Mouse (Mus musculus): ENCODE results near the gene Rnf40. TPM values are rescaled to one million over a fixed set of nuclear protein-coding genes. Genes with fewer than 3 reads are reported as not detected.
A peak's percentile ranks its signal among the peaks of the same experiment; 100 is the strongest.

The Rnf40 gene
- polyA plus RNA-seq, 2 experiments: 42.5 to 51.9 TPM

- Histone ChIP-seq H3K27me3 (ENCODE audit: control insufficient read depth, insufficient read depth, low read length) (no peaks in the 10 kb centered on the region), H3K9ac (ENCODE audit: low read depth, low read length, severe bottlenecking) (no peak within 1 kb of the TSS), H3K4me2 (replicated peaks; ENCODE audit: low read depth, low read length, severe bottlenecking) (no peak within 1 kb of the TSS), H3K36me3 (ENCODE audit: control insufficient read depth, insufficient read depth, low read length) (peaks cover 76% of the 10 kb centered on the region), H3K27ac (replicated peaks; ENCODE audit: low read depth, low read length) (no peak within 1 kb of the TSS), H3K4me1 (ENCODE audit: control insufficient read depth, insufficient read depth, low read length) (no peaks in the 10 kb centered on the region), H3K4me3 (replicated peaks; ENCODE audit: low read length) (no peak within 1 kb of the TSS), H3K9me3 (ENCODE audit: control insufficient read depth, low read length) (no peaks in the 10 kb centered on the region)
- DNase-seq (ENCODE audit: low spot score): no peak
- no peak for ATAC-seq (ENCODE audit: low FRiP score, low read depth)
- 93% methylated on average over 5 of the region's 5 CpGs for WGBS
- no peak for TF ChIP-seq POLR2A (IDR thresholded peaks at IDR 0.05; ENCODE audit: borderline replicate concordance, extremely low read depth, insufficient read depth, insufficient read length)
Observed at GRCm38 (mm10) chr7:127561340-127561858, 27.2 kb upstream of the Rnf40 start, which contains the start of gene Tmem265. Tmem265 (plus strand) TSS chr7:127561390.

- Histone ChIP-seq H3K4me2 (replicated peaks; ENCODE audit: low read depth, low read length, severe bottlenecking) (no peak overlapping the region), H3K27ac (replicated peaks; ENCODE audit: low read depth, low read length) (no peak overlapping the region), H3K36me3 (ENCODE audit: control insufficient read depth, insufficient read depth, low read length) (peaks cover 65% of the 10 kb centered on the region), H3K9me3 (ENCODE audit: control insufficient read depth, low read length) (no peaks in the 10 kb centered on the region), H3K27me3 (ENCODE audit: control insufficient read depth, insufficient read depth, low read length) (no peaks in the 10 kb centered on the region), H3K9ac (ENCODE audit: low read depth, low read length, severe bottlenecking) (no peak overlapping the region), H3K4me1 (ENCODE audit: control insufficient read depth, insufficient read depth, low read length) (no peaks in the 10 kb centered on the region), H3K4me3 (replicated peaks; ENCODE audit: low read length) (no peak overlapping the region)
- ATAC-seq (ENCODE audit: low FRiP score, low read depth): no peak
- peak; percentile 17 for DNase-seq (ENCODE audit: low spot score)
- 74% methylated on average over 6 of the region's 6 CpGs for whole genome bisulfite sequencing
- TF ChIP-seq POLR2A (IDR thresholded peaks at IDR 0.05; ENCODE audit: borderline replicate concordance, extremely low read depth, insufficient read depth, insufficient read length): no peak
Observed at GRCm38 (mm10) chr7:127564381-127565150, 24.0 kb upstream of the Rnf40 start.

- ATAC-seq (ENCODE audit: low FRiP score, low read depth) (peak; percentile 98), DNase-seq (ENCODE audit: low spot score) (peak; percentile 99)
- WGBS: under 1% methylated on average over 17 of the region's 17 CpGs
- Histone ChIP-seq H3K9me3 (ENCODE audit: control insufficient read depth, low read length) (no peaks in the 10 kb centered on the region), H3K4me3 (replicated peaks; ENCODE audit: low read length) (peak within 1 kb of the TSS; percentile 72), H3K27me3 (ENCODE audit: control insufficient read depth, insufficient read depth, low read length) (no peaks in the 10 kb centered on the region), H3K27ac (replicated peaks; ENCODE audit: low read depth, low read length) (peak within 1 kb of the TSS; percentile 79), H3K4me1 (ENCODE audit: control insufficient read depth, insufficient read depth, low read length) (peaks cover 18% of the 10 kb centered on the region), H3K4me2 (replicated peaks; ENCODE audit: low read depth, low read length, severe bottlenecking) (peak within 1 kb of the TSS; percentile 89), H3K36me3 (ENCODE audit: control insufficient read depth, insufficient read depth, low read length) (peaks cover 26% of the 10 kb centered on the region), H3K9ac (ENCODE audit: low read depth, low read length, severe bottlenecking) (peak within 1 kb of the TSS; percentile 78)
- no peak for TF ChIP-seq POLR2A (IDR thresholded peaks at IDR 0.05; ENCODE audit: borderline replicate concordance, extremely low read depth, insufficient read depth, insufficient read length)
Observed at GRCm38 (mm10) chr7:127572895-127573471, 15.6 kb upstream of the Rnf40 start, which contains the start of gene Phkg2. Phkg2 (plus strand) TSS chr7:127573340.

- Histone ChIP-seq H3K27ac (replicated peaks; ENCODE audit: low read depth, low read length) (peak overlapping the region; percentile 55), H3K4me3 (replicated peaks; ENCODE audit: low read length) (peak overlapping the region; percentile 72), H3K36me3 (ENCODE audit: control insufficient read depth, insufficient read depth, low read length) (peaks cover 28% of the 10 kb centered on the region), H3K9ac (ENCODE audit: low read depth, low read length, severe bottlenecking) (peak overlapping the region; percentile 78), H3K27me3 (ENCODE audit: control insufficient read depth, insufficient read depth, low read length) (no peaks in the 10 kb centered on the region), H3K9me3 (ENCODE audit: control insufficient read depth, low read length) (no peaks in the 10 kb centered on the region), H3K4me1 (ENCODE audit: control insufficient read depth, insufficient read depth, low read length) (peaks cover 18% of the 10 kb centered on the region), H3K4me2 (replicated peaks; ENCODE audit: low read depth, low read length, severe bottlenecking) (peak overlapping the region; percentile 89)
- DNase-seq (ENCODE audit: low spot score) (no peak), ATAC-seq (ENCODE audit: low FRiP score, low read depth) (peak; percentile 63)
- WGBS: 2% methylated on average over 26 of the region's 28 CpGs
- no peak for TF ChIP-seq POLR2A (IDR thresholded peaks at IDR 0.05; ENCODE audit: borderline replicate concordance, extremely low read depth, insufficient read depth, insufficient read length)
Observed at GRCm38 (mm10) chr7:127573503-127574008, 15.0 kb upstream of the Rnf40 start.

- H3K27ac ChIP-seq (replicated peaks; ENCODE audit: low read depth, low read length): 0 out of 2 replicates have a peak overlapping the region, but pooled peaks have one; percentile 55
- 24% methylated on average over 7 of the region's 7 CpGs for WGBS
- peak overlapping the region; percentile 72 for H3K4me3 ChIP-seq (replicated peaks; ENCODE audit: low read length)
- peak overlapping the region; percentile 78 for H3K9ac ChIP-seq (ENCODE audit: low read depth, low read length, severe bottlenecking)
- H3K36me3 ChIP-seq (ENCODE audit: control insufficient read depth, insufficient read depth, low read length): peaks cover 29% of the 10 kb centered on the region
- ATAC-seq (ENCODE audit: low FRiP score, low read depth) (no peak), DNase-seq (ENCODE audit: low spot score) (no peak)
- peak overlapping the region; percentile 89 for H3K4me2 ChIP-seq (replicated peaks; ENCODE audit: low read depth, low read length, severe bottlenecking)
- no peaks in the 10 kb centered on the region for H3K27me3 ChIP-seq (ENCODE audit: control insufficient read depth, insufficient read depth, low read length)
- no peak for TF ChIP-seq POLR2A (IDR thresholded peaks at IDR 0.05; ENCODE audit: borderline replicate concordance, extremely low read depth, insufficient read depth, insufficient read length)
- peaks cover 18% of the 10 kb centered on the region for H3K4me1 ChIP-seq (ENCODE audit: control insufficient read depth, insufficient read depth, low read length)
- H3K9me3 ChIP-seq (ENCODE audit: control insufficient read depth, low read length): no peaks in the 10 kb centered on the region
Observed at GRCm38 (mm10) chr7:127574115-127574514, 14.5 kb upstream of the Rnf40 start.
